Mouse (Mus musculus) ES-Bruce4 (cell line): Measurements from ENCODE around the gene Fkbp10.

Experiments used
- EP300 ChIP-seq: IDR thresholded peaks from 2 replicates; pipeline ENCODE4 v1.6.1; 2011; ENCODE audit warnings: low read depth, low read length; ENCODE audit not compliant: insufficient read depth
- POLR2A ChIP-seq: IDR thresholded peaks from one replicate; pipeline ENCODE4 v1.8.1; 2011; ENCODE audit warnings: low read length; ENCODE audit not compliant: insufficient read depth

DNA sequence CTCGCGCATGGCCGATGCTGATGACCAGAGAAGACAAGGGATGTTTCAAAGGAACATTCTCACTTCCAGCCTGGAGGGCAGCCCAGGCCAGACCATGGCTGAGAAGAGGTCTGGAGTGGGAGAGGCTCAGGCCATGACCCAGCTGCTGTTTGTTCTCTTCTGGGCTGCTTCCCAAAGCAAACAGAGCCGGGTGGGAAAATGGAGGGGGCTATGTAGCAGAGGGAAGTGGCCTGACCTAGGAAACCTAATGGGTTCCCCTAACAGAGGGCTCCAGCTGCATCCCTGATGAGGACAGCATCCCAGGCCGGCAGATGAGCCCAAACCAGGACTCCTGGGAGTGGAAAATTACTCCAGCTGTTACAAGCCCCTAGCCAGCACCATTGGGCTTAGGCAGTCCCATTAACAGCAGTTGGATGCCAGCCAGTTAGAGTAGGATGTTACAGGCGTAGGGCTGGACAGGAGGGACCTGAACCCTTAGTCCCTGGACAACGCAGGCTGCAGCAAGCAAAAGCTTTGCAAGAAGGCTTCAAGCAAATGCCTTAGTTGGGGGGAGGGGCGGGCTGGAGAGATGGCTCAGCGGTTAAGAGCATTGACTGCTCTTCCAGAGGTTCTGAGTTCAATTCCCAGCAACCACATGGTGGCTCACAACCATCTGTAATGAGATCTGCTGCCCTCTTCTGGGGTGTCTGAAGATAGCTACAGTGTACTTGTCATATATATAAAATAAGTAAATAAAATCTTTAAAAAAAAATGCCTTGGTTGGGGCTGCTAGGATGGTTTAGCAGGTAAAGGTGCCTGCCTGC, 24.2 kb upstream of the Fkbp10 start:
- TF ChIP-seq POLR2A (no peak), EP300 (no peak)
